Mouse (Mus musculus): Measurements from ENCODE around the gene Golt1b.
"Not testable (repeated sequence)": the region's sequence is repeated elsewhere in the genome, so short reads cannot be mapped to it uniquely, and the experiment has no call there.

The Golt1b gene

DNA sequence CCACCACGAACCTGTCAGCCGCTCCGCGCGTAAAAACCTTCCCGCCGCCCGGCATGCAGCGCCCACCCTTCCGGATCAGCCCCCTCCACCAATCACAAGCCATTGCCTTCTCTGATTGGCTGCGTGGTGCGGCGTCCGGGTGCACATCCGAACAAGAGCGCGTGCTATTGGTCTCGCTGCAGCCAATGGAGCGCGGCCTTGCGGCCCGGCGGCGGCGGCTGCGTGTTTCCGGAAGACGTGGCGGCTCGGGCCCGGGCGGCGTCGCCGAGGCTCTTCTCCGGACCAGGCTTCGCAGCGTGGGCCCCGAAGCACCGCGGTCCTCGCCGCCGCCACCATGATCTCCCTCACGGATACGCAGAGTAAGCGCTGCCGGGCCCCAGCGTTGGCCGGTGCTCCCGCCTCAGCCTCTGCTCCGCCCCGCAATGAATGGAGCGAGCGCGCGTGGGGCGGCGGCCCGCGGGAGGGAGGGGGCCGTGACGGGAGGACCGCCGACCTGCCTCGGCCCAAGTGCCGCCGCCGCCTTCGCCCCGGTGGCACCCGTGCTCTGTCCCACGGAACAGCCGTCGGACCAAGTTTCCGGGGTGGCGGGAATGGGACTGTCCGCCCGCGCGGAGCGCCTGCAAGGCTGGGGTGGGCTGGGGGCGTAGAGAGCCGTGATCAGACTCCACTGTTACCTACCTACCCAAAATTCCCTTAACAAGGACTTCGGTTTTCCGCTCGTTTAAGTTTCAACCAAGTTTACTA is at the start of gene Golt1b, which contains the start of gene Recql:
Golt1b (plus strand) TSS at position 211 of the 744 bp plus-strand sequence.
Recql (minus strand) TSS at position 77 of the 744 bp plus-strand sequence.
- in situ Hi-C loops (cut with MboI; ENCODE audit: low sequenced_read_pairs): no loop called here

DNA sequence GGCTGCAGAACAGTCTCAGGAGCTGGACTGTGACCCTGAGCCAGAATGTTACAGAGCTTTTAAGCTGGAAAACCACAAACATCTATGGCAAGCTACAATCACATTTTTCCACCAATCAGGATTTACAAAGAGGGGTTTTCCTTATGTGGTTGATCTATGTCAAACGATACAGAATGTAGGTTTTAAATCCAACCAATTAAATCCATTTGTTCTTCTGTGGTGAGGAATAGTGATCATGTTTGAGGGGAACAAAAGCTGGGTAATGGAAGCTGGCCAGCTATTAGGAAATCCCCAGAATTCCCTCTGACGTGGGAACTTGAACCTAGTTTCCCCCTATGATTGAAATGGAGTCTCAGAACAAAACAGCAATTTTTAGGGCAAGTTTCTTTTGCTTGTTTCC is 48.1 kb upstream of the Golt1b start:
- in situ Hi-C loops (cut with MboI; ENCODE audit: low sequenced_read_pairs): no loop called here

DNA sequence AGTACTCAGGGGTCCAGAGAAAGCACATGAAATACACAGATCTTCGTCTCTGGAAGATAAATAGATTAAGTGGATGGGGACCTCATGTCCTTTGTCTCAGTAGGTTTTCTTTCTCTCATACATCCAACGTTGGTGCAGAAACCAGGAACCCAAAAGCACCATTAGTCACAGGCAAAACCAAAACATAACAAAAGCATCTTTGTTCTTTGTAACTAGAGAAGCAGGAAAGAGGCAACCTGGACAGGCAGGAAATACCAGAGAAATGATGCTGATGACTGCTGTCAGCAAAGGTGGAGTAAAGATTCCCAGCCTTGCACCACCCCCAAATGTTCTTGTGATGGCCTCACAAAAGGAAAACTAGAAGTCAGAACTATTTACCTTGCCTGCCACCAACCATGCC is 47.4 kb upstream of the Golt1b start:
- in situ Hi-C loops (cut with MboI; ENCODE audit: low sequenced_read_pairs): no loop called here

DNA sequence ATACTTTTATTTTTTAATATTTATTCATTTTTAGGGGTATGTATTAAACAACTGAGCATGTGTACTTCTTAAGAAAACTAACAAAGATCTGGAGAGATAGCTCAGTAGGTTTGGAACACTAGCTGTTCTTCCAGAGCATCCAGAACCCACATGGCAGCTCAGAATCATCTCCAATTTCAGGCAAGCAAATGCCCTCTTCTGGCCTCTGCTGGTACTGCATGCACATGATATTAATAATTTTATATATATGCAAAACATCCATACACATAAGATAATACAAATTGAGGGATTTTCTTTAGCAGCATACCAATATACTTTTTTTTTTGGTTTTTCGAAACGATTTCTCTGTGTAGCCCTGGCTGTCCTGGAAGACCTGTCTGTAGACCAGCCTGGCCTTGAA is 43.5 kb upstream of the Golt1b start:
- in situ Hi-C loops (cut with MboI; ENCODE audit: low sequenced_read_pairs): no loop called here

DNA sequence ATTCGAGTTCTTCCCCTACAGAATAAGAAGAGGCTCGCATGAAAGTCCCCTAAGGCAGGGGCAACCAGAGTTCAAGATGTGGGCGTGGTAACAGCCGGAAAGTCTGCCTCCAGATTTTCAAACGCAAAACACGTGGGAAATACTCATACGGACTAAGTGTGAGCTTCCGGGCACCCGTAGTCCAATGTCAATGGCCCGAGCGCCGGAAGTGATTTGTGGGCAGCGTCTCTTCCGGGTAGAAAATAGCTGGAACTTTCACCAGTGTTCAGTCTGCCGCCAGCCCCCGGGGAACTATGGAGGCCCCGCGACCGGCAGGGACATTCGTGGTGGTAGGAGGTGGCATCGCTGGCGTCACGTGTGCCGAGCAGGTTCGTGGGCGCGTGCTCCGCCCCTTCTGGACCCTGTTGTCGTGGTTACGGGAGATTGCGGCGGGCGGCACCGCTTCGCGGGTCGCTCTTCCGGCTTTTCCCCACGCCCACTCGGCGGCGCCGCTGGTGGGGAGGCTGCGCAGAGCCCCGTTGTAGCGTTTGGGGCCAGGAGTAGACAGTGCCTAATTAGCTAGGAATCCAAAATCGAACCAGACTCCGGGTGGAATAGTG is 41.5 kb upstream of the Golt1b start, which contains the start of gene Pyroxd1:
Pyroxd1 (plus strand) TSS at position 215 of the 599 bp plus-strand sequence.
- in situ Hi-C loops (cut with MboI; ENCODE audit: low sequenced_read_pairs): no loop called here

DNA sequence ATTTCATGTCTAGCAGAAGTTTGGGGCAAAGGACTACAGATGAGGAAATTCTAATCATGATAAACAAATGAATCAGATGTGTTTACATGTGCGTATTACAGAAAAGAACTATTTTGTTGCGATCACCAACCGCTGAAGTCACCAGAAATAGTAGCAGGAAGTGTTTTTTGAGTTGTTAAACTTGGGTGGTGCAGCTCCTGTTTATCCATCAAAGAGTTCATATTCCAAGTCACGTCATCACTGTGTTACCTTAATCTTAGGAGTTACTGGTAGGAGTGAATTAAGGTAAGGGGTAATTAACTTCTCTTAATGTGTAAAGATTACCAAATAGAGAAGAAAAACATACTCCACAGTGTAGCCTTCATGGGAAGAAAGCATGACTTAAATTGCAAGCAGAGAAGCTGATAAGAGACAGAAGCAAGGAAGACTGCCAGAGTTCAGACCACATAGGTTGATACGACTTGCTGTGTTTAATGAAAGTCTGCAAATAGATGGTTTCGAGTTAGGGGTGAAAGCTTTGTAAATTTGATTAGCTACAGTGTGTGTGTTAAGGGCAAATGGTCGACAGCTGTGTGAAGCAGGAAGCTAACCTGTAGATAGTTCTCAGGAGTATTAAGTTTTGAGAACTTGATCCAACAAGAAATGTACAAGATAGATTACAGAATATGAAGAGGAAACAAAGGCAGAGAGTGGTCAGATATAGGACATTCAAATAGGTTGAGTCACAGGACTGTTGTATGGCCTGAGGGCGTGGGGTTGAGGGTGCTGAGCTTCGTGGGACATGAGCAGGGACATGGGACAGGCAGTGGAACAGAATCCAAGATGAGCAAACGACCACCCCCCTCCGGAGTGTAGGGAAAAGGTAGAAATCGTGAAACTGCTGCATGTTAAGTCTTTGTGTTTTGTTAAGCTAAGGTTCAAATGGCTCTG is 40.6 kb upstream of the Golt1b start:
- in situ Hi-C loops (cut with MboI; ENCODE audit: low sequenced_read_pairs): no loop called here

DNA sequence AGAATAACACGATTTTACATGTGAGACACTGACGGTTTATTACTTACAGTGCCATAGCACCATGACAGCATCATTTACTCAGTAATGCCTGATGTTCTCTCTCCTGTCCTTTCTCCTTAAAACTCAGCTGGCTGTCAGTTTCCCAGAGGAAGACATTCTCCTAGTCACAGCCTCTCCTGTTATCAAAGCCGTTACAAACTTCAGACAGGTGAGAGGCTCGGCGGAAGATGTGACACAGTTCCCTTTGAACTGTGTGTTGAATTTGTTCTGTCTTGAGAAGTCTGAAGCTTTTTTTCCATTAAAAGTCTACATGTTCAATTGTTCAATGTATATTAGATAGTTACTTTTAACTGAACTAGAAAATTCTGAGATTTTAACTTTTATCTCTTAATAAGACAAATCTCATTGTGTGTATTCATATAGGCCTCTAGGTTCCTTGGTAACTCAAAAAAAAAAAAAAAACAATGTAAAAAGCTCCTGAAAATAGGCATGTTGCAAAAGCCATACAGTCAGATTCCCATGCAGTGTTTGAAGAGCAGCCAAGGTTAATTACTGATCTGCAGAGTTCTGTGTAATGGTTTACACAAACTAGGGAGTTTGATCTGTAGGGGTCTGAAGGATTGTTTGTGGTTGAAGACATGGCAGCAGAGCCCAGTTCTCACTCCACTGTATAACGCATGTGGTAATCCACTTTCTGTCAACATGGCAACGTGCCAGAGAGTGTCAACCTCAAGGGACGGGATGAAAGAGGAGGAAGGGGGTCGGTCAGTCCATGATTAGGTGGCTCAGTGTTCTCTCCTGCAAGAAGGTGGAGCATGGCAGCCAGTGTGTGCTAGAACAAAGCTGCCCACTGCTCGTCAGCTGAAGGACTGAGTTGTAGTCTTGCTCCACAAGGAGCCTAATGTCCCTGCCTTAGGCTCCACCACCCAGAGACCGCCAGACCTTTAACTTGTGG is 39.3 kb upstream of the Golt1b start:
- in situ Hi-C loops (cut with MboI; ENCODE audit: low sequenced_read_pairs): no loop called here

DNA sequence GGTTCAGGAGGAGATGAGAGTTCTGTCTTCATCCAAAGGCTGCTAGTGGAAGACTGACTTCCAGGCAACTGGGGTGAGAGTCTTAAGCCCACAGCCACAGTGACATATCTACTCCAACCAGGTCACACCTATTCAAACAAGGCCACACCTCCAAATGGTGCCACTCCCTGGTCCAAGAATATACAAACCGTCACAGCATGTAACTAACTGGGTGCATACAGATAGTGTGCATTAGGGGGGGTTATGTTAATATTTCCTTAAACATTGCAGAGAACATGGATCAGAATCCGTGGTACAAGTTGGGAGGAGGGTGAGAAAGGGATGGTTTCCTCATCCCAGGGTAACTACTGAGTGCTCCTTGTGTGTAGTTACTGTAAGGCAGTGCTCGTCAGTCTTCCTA is 34.9 kb upstream of the Golt1b start:
- in situ Hi-C loops (cut with MboI; ENCODE audit: low sequenced_read_pairs): not testable (repeated sequence)

DNA sequence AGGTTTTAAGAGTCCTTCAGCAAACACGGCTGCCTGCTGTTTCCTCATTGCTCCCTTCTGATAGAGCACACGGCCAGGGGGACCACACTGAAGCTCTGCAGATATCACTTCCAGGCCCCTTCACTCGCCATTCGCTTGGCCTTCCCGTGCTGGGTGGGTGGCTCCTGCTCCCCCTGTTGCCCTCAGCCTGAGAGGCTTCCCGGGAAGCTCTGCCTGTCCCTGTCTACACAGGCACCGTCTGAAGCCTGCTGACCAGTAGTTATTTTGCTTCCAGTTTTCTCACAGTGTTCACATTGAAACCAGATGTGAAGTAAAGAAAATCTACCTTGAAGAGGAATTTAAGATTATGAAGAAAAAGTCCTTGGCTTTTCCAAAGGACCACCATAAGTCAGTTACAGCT is 29.9 kb upstream of the Golt1b start:
- in situ Hi-C loops (cut with MboI; ENCODE audit: low sequenced_read_pairs): no loop called here

DNA sequence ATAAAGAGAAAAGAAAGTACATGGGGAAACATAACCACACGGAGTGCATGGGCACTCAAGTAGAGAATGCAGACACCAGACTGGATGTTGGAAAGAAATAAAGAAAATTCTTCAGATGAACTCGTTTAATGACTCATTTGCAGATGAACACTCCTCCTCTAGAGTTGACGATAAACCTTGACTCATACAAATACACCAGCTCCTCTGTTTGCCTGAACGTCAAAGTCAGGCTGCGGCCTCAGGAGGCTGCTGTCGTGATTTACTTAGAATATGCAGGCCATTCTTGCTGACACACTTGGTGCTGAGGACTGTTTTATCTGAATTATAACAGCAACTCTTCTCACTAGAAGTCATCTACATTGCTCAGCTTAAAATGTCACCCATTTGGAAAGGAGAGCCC is 25.0 kb upstream of the Golt1b start:
- in situ Hi-C loops (cut with MboI; ENCODE audit: low sequenced_read_pairs): no loop called here

DNA sequence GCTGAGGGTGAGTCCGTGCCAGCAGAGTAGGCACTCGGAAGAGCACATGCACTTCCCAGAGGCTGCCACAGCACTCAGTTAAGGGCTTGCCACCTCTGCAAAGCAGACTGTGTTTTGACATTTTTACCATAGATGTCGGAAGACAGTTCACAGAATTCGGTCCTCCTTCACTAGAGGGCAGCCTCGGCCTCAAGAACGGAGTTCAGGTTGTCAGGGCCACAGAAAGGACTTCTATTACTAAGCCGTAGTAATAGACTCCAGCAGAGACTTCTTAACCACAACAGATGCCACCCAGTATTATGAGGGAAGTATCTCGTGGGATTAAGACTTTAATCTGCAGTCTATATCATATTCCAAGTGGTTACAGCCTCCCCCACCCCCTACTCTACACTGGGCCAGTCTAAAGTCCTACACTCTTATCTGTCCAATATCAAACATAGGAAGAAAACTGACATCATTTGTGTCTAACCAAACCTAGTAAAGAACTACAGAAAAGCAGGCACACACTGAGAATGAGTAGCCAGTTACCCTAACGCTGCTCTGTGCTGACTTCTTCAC is 23.9 kb upstream of the Golt1b start:
- in situ Hi-C loops (cut with MboI; ENCODE audit: low sequenced_read_pairs): no loop called here

DNA sequence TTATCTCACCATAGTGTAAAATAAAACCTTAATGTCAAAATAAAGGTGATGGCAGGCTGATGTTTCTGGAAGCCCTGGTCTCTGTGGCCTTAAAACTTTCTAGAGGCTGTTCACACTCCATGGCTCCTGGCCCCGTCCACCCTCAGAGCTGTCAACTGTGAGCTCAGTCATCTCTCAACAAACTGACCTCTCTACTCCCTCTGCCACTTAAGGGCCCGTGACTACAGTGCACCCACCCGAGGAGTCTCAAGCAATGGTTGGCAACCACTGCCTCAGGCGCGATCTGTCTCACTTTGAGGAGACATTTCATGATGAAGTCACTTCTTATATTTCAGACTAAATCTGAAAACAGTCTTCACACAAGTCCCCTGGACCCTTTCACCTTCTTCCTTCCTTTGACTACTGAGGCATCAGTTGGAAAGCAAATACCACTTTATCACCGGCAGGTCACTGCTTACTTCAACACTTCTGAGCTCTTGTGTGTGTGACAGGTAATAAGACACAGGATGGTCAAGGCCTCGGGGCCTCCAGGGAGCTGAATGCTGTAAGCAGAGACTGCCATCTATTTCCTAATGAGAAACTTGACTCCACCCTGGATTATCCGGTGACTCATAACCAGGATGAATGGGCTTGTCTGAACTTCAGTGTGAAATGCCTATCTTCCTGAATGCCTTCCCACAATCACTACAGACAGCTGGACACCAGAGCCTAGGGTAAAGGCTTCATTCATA is 21.1 kb upstream of the Golt1b start:
- in situ Hi-C loops (cut with MboI; ENCODE audit: low sequenced_read_pairs): no loop called here

DNA sequence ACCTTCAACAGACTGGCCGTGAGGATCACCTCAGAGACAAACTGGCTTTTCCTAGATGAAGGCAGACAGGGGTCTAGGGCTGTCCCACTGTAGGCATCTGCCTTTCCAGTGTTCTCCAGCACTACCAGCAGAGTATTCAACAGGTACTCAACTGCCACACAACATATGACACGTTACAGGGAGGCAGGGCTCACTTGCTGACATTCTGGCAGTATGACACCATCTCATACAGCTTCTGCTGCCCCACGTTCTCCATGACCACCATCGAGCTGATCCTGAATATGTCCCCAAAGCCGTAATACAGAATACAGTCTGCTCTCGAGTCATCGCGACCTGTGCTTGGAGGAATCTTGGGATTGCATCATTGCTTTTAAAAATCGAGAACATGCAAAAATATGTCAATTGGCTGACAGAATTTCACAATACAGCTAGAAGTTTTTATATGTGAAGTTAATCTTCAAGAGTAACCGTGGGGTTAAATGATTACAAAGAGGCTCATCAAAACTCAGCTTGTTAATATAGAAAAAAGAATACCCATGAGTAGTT is 20.5 kb upstream of the Golt1b start:
- in situ Hi-C loops (cut with MboI; ENCODE audit: low sequenced_read_pairs): no loop called here

DNA sequence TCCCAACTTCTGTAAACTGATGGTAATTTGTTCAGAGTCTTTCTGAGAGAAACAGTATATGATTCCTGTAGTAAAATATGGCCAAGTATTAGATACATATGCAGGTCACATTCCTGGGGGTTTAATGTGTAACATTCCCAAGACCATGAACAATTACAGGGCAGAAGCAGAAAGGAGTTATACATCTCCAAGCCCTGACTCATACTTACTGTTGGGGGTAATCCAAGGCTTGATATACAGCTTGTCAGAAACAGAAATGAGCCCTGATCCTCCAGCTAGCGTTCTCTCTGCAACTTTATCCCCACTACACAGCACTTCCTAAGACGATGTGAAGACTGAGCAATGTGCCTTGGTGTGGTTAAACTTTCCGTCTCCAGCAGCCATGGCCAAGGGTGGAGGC is 19.5 kb upstream of the Golt1b start:
- in situ Hi-C loops (cut with MboI; ENCODE audit: low sequenced_read_pairs): no loop called here

DNA sequence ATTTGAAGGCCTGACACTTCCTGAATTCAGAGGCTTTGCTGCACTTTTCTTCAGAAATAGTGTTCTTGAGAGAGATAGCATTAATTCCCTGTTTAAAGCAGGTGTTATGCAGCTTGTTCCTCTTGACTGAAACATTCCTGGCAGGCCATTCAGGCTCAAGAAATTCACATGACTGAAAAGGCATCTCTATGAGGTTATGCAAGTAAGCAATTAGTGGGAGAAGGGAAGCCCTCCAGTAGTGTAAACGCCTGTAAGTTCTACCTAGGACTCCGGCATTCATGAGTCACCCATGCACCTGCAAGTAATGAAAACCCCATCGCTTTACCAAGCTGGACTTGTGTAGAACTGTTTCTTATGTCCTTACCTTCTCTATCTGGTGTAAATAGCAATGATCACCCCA is 17.5 kb upstream of the Golt1b start:
- in situ Hi-C loops (cut with MboI; ENCODE audit: low sequenced_read_pairs): no loop called here

DNA sequence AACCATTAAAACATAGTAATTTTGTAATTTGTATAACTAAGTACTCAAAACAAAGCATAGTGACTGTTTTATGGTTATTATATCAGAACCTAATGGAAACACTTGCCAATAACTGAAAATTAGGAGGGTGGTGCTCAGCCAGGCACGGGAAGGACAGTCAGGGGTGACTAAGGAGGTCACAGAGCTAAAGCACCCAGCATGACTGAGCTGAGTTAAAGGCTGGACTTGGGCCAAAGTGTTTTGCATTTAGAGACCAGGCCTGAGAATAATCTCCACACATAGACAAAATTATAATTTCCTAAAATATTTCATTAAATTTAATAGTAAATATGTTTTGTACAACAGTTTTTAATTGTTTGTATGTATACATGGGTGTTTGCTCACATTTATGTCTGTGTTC is 9.9 kb upstream of the Golt1b start:
- in situ Hi-C loops (cut with MboI; ENCODE audit: low sequenced_read_pairs): no loop called here

DNA sequence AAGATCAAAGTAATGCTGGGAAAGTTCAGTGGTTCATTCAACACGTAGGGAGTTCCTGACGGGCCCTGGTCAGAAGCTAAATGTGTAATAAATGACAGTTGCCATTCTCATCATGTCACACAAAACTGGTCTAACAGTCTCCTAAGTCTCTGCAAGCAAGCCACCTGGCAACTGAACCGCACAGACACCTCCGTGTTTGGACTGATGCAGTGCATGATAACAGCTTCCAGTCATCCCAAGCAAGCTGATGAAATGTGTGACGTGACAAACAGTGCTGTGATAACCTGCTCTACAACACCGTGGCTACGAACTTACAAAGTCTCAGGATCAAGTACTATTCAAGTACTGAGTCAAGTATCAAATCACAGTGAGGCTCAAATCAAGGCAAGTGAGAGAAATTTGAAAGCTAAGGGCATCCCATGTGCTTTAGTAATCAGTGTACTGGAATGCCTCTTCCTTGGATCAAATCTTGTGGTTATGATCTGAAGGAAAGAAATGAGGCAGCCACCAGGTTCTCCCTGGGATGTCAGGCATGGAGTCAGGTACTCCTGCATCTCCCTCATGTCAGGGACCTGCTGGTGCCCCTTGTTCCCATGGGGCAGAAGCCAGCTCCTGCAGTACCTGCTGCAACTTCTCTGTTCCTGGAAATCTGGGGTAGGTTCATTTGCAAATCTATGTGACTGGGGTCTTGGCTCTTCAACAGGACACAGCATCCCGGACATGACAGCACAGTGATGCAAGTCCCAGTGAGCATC is 8.3 kb upstream of the Golt1b start:
- in situ Hi-C loops (cut with MboI; ENCODE audit: low sequenced_read_pairs): no loop called here

DNA sequence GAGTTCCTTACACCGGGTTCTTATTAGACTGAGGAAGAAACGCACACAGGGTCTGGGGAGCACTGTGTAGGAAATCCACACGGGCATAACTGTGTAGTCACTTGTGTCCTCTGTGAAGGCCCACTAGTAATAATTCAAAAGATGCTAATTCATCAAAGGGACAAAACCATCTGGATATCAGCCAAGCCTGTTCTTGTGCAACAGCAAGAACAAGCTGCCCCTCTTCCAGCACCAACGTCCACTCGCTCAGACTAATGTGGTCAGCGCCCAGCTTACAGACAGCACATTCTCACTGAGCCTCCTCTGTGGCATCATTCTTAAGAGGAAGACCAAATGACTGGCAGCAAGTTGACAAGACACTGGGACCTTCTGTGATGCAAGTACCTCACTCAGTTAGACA is 7.1 kb upstream of the Golt1b start:
- in situ Hi-C loops (cut with MboI; ENCODE audit: low sequenced_read_pairs): no loop called here
